Mouse (Mus musculus): ENCODE results near the gene Smyd3.

Gene Smyd3

GRCm38 (mm10) chr1:179025169-179025568 is 492.7 kb downstream of the Smyd3 start:
- DNase-seq (ENCODE audit: low read depth, low spot score), result no peak

DNA sequence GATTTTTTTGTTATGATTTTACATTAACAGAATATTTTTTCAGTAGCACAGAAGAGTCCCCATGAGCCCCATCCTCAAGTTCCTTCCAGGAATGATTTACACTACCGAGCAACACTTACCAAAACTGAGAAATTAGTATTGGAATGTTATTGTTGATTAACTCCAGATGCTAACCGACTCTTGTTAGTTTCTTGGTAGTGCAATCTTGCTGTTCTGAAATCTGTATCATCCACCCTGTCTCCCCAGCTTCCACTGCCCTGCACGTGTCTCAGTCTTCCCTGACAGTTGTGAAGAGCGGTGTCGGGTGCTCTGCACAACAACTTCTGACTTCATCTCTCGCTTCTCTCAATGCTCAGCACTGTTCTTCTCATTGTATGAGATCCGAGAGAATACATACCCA is 494.4 kb downstream of the Smyd3 start:
- DNase-seq (ENCODE audit: low read depth, low spot score), result no peak

GRCm38 (mm10) chr1:179017428-179017827 is 500.4 kb downstream of the Smyd3 start:
- no peak for DNase-seq (ENCODE audit: low read depth, low spot score)

GRCm38 (mm10) chr1:179013021-179013420 is 504.8 kb downstream of the Smyd3 start:
- no peak for DNase-seq (ENCODE audit: low read depth, low spot score)

DNA sequence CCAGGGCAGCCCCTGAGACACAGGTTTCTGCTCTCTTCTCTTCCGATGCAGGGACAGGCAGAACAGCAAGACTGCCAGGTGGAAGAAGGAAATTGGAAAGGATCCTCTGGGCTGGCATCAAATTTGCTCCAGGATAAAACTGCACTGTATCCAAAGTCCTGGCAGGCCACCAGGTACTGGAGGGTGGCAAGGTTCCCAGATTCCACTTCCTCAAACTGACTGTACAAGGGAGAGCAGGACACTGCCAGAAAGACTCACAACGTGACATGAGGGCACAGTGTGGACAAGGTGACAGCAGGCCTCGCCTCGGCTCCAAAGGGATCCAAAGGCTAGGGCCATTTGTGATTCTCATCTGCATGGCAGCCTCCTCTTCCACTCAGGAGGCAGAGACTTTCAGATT is 505.6 kb downstream of the Smyd3 start:
- peak; percentile 75 for DNase-seq (ENCODE audit: low read depth, low spot score)

DNA sequence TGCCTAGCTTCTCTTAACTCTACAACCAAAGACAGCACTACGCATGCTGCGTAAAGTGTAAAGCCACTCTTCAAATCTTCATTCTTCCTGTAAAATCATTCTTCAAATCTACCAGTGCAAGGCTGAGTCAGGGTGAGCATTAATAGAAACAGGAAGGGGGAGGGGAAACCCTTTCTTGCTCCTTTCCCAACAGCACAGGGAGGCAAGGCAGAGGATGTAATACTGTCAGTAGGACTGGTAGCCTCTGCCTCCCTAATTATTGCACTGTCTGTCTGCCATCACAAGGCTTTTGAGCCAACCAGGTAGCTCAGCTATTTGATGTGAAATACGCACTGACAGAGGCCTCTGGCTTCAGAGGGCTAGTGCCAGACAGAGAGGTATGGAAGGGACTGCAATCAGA is 507.1 kb downstream of the Smyd3 start:
- DNase-seq (ENCODE audit: low read depth, low spot score), result peak; percentile 50

GRCm38 (mm10) chr1:179009911-179010310 is 507.9 kb downstream of the Smyd3 start:
- DNase-seq (ENCODE audit: low read depth, low spot score), result no peak

DNA sequence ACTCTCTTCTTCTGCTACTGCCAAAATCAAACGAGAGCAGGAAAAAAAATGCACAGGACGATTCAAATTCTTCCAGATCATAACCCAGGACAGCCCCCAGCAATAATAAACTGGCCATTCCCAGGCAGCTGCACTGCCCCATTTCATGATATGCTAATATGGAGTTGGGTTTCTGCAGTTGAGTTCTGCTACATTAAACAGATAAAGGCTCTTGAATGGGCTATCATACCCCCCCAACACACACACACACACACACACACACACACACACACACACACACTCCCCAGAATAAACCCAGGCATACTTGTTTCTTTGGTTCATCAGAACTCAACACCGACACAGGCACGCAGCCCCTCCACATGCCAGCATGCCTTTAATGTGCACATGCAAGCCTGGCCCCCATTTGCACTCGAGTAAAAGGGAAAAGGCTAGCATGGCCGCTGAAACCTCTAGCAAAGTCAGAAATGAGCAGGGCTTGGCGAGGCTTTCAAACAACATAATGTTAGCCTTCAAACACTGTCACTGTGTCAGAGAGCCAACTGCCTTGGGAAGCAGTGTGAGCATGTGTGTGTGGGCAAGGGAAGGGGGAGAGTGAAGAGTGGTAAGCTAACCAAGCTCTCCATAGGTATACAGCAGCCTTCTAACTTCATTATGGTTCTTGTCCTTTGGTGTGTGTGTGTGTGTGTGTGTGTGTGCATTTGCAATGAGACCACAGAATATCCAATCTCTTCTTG is 513.5 kb downstream of the Smyd3 start:
- no peak for DNase-seq (ENCODE audit: low read depth, low spot score)

DNA sequence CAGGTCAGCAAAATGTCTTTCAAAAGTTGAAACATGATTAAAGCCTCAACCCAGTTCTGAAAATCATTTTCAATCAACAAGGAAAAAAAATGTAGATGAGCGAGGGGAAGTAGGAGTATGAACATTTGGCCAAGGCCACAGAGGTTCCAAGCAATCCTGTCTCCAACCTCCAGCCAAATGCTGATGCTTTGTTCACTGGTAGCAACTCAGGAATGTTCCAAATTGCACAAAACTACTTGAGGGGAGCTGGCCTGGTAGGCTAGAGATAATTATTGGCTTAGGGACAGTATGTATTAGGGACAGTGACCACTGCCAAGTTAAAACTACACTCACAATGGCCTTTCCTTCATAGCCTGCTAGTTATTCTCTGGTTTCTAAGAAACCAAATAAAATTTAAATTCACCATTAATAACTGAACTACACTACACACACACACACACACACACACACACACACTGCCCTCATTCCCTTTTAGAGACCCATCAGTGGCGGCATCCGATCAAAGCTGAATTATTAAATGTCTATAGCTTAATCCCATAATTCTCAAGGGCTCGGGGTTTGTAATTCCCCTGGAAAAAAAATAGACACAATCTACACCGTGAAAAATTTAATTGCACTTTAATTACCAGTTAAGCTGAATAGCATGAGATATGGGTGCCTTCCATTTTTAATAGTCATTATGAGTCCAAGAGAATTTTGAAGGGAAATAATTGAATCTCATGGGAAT is 514.3 kb downstream of the Smyd3 start:
- DNase-seq (ENCODE audit: low read depth, low spot score), result no peak

DNA sequence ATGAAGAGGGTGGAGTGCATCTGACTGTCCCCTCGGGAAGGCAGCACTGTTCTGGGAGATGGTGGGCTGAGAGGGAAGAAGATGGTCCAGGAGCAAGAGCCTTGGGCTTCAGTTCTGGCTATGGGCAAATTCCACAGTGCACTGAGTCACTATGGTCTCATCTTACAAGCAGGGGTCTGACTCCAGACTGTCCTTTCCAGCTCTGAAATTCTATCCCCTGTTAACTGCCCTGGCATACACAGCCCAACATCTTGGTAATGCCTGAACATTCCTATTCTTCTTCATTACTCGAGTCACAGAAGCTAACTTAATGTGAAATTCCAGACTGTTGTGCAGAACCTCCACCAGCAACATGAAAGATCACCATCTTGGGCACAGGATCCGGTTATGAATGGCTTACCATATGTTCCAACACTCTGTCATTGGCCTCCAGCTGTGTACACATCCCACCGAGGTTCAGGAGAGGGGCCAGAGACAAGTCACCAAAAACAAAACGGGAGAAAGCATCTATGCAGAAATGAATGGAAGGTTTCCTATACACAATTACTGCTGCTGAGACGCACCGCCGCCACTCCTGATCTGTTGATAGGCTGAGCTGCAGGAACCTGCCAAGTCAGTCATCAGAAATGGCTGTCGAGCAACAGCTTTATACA is 517.8 kb downstream of the Smyd3 start:
- DNase-seq (ENCODE audit: low read depth, low spot score), result peak; percentile 75

GRCm38 (mm10) chr1:178997870-178998269 is 520.0 kb downstream of the Smyd3 start:
- DNase-seq (ENCODE audit: low read depth, low spot score), result peak; percentile 42

DNA sequence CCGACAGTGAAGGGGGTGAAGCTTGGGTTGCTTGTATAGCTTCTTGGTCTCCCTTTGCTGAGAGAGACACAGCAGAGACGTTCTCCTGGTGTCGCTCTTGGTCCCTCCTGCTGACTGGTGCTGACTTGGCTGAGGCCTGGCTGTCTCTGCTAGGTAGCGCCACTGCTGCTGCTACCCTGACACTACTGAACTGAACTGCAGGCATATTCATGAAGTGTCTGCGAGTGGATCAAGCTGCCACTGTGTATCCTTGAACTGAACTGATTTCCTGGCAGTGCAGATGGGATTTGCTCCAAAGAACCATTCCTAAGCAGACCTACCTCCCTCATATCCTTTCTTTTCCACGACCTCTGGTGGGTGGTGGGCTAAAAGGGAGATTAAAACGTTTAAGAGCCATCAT is 523.6 kb downstream of the Smyd3 start:
- no peak for DNase-seq (ENCODE audit: low read depth, low spot score)

- DNase-seq (ENCODE audit: low read depth, low spot score), result no peak
These were observed 525.3 kb downstream of the Smyd3 start for GRCm38 (mm10) chr1:178992503-178992902.

DNA sequence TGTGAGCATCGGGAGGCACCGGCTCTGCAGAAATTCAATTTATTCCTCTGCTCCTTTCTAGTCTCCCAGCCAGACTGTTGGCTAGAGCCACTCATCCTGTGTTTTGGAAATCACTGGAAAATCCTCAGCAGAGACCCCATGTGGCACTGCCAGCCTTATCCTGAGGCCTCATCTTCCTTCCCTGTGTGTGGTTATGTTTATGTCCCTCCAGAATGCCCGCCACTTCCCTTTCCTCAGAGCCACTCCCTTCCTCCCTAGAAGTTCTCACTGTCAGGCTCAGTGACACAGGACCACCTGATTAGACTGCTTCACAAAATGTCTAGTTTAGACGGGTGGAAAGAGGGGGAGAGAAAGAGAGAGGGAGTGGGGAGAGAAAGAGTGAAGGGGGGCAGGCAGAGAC is 526.4 kb downstream of the Smyd3 start:
- no peak for DNase-seq (ENCODE audit: low read depth, low spot score)

- no peak for DNase-seq (ENCODE audit: low read depth, low spot score)
These were observed 526.8 kb downstream of the Smyd3 start for GRCm38 (mm10) chr1:178991045-178991444.

DNA sequence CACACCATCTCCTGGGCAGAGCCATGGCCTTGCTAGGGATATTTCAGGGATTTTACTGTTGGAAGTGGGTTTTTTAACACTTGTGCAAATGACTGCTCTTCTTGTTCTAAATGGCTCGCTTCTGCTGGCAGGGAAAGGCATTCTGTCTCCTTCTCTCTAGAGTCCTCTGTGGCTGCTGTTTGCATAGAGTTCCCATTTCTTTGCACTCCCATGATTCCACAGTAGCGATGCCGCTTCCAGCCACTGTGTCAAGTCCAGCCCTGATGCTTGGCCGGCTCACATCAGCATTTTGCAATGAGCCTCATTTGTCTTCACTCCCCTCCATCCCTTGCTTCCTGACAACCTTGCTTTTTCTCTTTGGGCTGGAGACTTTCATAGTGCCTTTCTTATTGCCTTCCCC is 528.4 kb downstream of the Smyd3 start:
- no peak for DNase-seq (ENCODE audit: low read depth, low spot score)

DNA sequence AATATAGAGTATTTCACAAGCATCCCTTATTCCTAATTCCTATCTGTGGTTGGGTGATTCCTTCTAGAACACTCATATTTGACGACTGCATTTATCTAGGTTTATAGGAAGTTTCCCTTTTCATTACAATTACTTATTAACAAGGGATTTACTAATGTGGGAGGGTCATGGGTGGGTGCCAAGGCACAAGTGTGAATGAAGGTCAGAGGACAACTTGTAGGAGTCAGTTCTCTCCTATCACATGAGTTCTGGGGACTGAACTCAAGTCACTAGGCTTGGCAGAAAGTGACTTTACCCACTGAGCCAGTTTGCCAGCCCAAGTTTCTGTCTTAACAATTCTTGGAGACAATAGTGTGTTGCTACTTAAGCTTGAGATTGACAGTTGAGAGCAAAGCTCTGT is 529.7 kb downstream of the Smyd3 start:
- DNase-seq (ENCODE audit: low read depth, low spot score), result no peak

- DNase-seq (ENCODE audit: low read depth, low spot score), result no peak
These were observed 536.2 kb downstream of the Smyd3 start for GRCm38 (mm10) chr1:178981641-178982040.

DNA sequence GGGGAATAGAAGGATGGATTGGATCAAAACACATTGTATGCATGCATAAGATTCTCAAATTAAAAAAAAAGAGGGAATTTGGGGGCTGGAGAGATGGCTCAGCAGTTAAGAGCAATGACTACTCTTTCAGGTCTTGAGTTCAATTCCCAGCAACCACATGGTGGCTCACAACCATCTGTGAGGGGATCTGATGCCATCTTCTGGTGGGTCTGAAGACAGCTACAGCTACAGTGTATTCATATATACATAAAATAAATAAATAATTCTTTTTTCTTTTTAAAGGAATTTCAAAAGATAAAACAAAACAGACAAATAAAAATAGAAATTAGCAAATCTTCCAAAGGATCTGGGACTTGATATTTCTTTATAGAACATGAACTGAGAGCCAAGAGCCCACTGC is 537.7 kb downstream of the Smyd3 start:
- DNase-seq (ENCODE audit: low read depth, low spot score), result no peak

DNA sequence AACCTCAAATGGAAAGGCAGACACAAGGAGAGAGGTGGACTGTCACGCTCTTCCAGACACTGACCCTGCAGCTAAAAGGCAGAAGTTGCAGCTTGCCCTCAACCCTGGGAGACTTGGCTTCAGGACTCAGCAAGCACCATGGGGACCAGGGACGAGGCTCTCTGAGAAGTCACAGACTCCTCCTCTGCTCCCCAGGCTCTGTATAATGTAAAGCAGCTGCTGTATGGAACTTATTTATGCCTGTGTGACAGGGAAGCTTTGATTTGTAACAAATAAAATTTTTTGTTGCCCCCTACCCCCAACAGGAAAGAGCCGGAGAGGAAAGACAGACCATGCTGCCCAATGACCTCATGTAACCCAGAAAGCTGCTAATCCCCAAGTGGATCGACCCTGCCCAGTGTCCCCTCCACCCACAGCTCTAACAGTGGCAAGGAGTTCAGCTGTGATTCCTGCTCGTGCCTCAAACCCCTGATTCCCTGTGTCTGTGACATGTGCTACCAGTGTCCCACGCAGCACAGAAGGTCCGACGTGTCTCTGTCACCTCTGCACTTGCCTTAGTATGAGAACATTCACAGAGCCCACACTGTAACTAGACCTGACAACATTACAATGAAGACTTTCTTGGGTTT is 539.1 kb downstream of the Smyd3 start:
- no peak for DNase-seq (ENCODE audit: low read depth, low spot score)

DNA sequence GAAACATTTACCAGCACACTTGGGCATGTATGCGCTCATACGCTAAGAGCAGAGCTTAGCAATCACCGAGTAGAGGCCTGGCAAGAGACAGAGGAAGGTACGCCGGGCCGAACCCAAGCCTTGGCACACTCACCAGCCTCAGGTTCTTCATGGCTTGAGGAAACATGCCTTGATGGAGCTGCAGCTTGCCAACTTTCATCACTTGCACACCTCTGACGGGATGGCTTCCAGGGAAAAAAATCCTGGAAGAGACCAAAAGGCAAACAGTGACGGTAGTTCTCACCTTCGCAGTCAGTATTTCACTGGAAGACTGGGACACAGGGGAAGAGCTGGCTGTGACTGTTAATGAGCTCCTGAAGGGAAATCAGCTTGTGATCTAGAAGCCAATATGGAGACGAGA is 545.8 kb downstream of the Smyd3 start:
- DNase-seq (ENCODE audit: low read depth, low spot score), result no peak

DNA sequence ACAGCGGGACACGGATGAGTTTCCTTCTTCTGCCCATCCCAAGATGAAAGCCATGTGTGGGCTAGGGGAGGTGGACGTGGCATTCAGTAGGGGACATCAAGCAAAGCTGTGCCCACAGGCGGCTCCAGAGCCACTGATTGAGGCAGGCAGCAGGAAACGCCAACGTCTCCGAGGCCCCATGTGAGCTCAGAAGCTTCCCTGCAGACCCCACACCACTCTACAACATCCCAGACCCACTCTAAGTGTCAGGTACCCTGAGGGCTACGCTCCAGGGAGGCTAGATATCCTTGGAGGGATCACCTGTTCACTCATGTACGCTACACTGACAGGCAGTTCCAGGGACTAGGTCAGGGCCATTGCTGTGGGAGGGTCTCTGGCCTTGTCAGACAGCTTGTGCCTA is 556.2 kb downstream of the Smyd3 start:
- no peak for DNase-seq (ENCODE audit: low read depth, low spot score)

All from 3T3-L1 (cell line).